Mouse (Mus musculus): ENCODE data around the gene Lcn12. TPM values are rescaled to one million over a fixed set of nuclear protein-coding genes. Genes with fewer than 3 reads are reported as not detected.

Lcn12 gene
- 0.33 TPM in 1 of 2 replicates, not detected in the other for polyA plus RNA-seq (2012; rRNA removed; ENCODE audit: low replicate concordance)

DNA sequence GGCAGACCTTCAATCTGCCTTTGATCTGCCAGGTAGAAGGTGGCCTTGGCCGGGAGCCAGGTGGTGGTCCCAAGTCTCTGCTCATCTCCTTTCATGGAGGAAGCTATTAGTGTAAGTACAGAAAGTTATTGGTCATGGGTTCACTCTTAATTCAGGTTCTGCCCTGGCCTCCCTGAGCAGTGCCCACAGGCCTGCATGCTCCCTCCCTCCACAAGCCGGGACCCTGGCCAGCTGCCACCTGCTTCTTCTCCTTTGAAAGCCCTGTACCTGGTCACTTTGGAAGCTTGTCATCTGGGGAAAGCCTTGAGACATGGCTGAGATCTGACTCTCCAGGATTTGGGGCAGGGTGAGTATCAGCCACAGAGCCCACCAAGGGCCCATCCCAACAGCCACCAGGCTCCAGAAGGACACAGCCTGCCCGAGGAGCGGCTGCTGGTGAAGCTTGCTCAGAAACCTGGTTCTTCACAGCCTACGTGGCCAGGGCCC, at the start of gene Lcn12:
Gene Lcn12, minus strand, starts transcription at position 436 of the 486 bp plus-strand sequence.

DNA sequence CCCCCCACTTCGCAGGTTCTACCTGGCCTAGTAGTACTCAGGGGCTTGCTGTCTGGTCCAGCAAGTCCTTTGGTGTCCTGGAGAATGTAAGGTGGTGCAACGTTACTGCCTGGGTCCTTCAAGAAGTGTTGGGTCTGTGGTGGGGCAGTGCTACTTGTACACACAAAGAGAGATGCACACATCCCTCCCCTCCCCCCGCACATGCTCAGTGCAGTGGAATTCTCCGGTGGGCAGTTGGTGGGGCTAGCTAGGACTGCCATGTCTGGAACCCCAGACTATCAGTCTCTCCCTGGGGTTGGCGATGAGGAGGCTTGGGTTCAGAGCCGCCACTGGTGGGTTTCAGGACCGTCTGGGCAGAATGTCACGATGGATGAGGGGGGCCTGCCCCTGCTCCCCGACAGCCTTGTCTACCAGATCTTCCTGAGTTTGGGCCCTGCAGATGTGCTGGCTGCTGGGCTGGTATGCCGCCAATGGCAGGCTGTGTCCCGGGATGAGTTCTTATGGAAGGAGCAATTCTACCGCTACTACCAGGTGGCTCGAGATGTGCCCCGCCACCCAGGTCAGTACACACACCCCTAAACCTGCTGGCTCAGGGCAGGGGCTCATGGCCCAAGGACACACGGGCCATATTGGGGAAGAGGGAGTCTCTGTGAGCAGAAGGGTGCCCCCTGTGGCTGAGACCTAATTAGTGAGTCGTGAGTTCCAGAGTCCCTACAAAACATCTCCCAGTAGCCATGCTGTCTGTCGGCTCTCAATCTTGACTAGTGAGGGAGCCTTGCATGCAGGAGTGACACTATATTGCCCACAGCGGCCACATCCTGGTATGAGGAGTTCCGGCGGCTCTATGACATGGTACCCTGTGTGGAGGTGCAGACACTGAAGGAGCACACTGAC, 8.1 kb upstream of the Lcn12 start, which contains the start of gene C8g:
Gene C8g, minus strand, starts transcription at position 127 of the 894 bp plus-strand sequence.

DNA sequence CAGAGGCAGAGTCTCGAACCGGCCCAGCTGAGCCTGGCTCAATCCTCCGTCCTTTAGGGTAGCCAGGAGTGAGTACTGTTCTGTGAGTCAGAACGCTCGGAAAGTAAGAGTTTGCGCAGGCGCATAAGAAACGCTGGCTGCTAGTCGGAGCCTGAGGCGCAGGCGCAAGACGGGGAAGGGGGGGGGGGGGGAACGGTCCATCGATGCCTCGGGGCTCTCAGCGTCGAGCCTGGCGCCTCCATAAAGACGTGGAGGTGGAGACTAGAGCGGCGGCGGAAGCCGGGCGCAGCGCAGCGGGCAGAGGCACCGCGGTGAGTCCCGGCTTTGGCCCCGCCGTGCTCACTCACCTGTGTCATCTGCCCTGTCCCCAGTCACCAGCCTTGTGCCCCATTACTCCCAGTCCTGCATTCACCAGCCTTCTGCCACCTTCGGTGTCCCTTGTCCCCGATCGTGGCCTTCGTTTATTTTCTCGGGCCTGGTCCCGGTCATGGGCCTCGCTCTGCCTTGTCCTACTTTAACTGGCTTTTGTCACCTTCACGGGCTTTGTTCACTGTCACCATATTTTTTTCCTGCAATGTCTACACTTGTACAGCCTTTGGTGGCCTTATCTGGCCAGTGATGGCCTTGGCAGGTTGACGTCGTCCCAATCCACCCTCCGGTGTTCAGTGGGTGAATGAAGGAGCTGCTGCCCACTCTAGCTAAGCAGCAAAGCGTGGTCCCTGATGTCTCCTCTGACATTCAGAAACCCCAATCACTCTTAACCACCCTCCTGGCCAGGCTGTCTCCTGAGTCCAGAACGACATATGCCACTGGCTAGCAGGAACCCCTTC, 7.1 kb upstream of the Lcn12 start, which contains the start of gene Fbxw5:
Gene Fbxw5, plus strand, starts transcription at position 175 of the 830 bp plus-strand sequence.

DNA sequence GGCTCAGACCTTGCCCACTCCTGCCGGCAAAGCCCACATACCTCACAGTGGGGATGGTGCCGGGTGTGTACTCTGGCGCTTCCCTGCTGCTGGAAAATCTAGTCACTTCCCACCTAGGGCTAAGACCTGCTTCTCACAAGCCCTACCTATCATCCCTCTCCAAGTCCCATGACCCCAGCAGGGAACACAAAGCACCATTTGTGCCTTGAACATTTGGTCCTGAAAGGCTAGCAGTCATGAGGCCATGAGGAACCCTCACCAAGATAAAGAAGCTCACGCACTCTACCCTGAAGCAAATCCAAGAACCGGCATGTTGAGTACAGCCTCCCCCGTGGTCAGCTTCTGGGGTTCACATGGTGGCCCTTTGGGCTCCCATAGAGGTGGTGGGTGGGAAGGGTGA, 23.7 kb downstream of the Lcn12 start, which contains the start of gene Ptgds:
Gene Ptgds, minus strand, starts transcription at position 78 of the 400 bp plus-strand sequence.

DNA sequence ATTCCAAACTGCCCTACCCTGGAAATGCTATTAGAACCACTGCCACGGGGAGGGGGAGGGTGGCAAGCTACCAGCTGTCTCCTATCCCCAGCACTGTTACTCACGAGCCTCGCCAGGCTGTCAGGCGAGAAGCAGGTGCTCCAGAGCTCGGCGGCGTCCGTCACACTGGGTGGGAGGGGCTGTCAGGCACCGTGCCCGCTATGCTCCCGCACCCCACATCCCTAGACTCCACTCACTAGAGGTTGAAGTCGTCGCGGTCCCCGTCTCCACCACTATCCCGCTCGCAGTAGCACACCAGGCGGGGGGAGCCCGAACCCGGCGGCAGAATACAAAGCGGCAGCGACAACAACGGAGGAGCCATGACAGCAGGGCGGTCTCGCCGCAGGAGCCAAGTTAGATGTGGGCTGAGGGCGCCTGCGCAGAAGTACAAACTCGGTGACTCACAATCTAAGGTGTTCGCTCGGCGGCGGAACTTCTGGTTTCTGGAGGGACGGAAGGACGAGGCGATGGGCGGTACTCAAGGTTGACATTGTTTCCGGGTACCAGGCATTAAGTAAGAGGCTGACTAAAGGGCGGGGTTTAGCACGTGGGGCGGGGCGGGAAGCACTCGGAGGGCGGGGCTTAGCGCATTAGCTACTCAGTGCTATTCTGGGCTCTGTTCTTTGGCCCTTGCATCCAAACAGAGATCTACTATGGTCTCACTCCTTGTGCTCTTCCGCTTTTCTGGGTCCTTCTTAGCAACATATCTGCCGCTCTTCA, 33.0 kb downstream of the Lcn12 start, which contains the start of gene Paxx:
Gene Paxx, minus strand, starts transcription at position 544 of the 759 bp plus-strand sequence.

DNA sequence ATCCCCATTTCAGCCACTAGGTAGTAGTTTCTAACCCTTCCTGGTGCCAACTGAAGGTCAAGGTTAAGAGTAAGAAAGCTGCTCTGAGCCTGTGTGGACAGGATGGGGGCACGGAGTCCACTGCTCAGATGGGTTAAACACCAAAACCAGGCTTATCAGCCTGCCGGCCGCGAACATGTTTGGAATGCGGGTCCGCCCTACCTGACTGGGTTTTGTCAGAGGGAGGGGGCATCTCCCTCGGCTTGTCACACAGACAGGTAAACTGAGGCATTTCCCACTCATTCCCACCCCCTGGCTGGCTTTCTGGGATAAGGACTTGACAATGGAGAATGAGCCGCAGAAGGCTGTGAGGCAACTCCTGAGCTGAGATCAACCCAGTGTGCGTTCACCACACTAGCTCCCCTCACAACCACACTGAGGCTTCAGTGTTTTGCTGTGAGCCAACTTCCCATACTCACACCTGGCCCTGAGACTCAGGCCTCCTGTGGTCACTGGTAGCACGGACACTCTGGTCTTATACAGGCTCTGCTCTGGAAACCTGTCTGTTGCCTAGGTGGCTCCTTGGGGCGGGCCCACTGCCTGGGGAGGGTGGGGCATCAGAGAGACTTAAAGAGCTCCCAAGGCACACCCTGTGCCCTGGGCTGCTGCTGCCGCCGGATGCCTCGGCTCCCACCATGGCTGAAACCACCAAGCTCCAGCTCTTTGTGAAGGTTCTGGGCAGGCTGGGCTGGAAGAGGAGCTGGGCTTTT, 37.3 kb downstream of the Lcn12 start, which contains the start of gene Clic3:
Gene Clic3, plus strand, starts transcription at position 634 of the 749 bp plus-strand sequence.

Other genes with a start within 250 kb of the Lcn12 start
- 15.6 and 27.5 TPM in 2 replicates for gene AL732309.1, start 247.0 kb downstream of the Lcn12 start, polyA plus RNA-seq (2012; rRNA removed; ENCODE audit: low replicate concordance)
- 57.1 and 66.0 TPM in 2 replicates for gene Tmem203, start 238.5 kb downstream of the Lcn12 start, polyA plus RNA-seq (2012; rRNA removed; ENCODE audit: low replicate concordance)
- gene Tprn, start 231.3 kb downstream of the Lcn12 start, polyA plus RNA-seq (2012; rRNA removed; ENCODE audit: low replicate concordance), result 11.4 and 33.2 TPM in 2 replicates
- gene Ssna1, start 221.5 kb downstream of the Lcn12 start, polyA plus RNA-seq (2012; rRNA removed; ENCODE audit: low replicate concordance), result 49.0 and 70.1 TPM in 2 replicates
- 155 and 178 TPM in 2 replicates for gene Anapc2, start 221.4 kb downstream of the Lcn12 start, polyA plus RNA-seq (2012; rRNA removed; ENCODE audit: low replicate concordance)
- gene Tmem210, start 205.8 kb downstream of the Lcn12 start, polyA plus RNA-seq (2012; rRNA removed; ENCODE audit: low replicate concordance), result not detected in 2 replicates
- 0.13 and 4.6 TPM in 2 replicates for gene Lrrc26, start 204.0 kb downstream of the Lcn12 start, polyA plus RNA-seq (2012; rRNA removed; ENCODE audit: low replicate concordance)
- 0.09 and 0.18 TPM in 2 replicates for gene Grin1, start 174.7 kb downstream of the Lcn12 start, polyA plus RNA-seq (2012; rRNA removed; ENCODE audit: low replicate concordance)
- gene Man1b1, start 161.6 kb downstream of the Lcn12 start, polyA plus RNA-seq (2012; rRNA removed; ENCODE audit: low replicate concordance), result 16.3 and 40.9 TPM in 2 replicates
- gene Dpp7, start 137.6 kb downstream of the Lcn12 start, polyA plus RNA-seq (2012; rRNA removed; ENCODE audit: low replicate concordance), result 61.1 and 76.0 TPM in 2 replicates
- 24.0 and 65.2 TPM in 2 replicates for gene Uap1l1, start 128.2 kb downstream of the Lcn12 start, polyA plus RNA-seq (2012; rRNA removed; ENCODE audit: low replicate concordance)
- 0.57 and 7.9 TPM in 2 replicates for gene Sapcd2, start 121.6 kb downstream of the Lcn12 start, polyA plus RNA-seq (2012; rRNA removed; ENCODE audit: low replicate concordance)
- 78.1 and 108 TPM in 2 replicates for gene Entpd2, start 98.0 kb downstream of the Lcn12 start, polyA plus RNA-seq (2012; rRNA removed; ENCODE audit: low replicate concordance)
- gene Npdc1, start 94.6 kb downstream of the Lcn12 start, polyA plus RNA-seq (2012; rRNA removed; ENCODE audit: low replicate concordance), result 272 and 300 TPM in 2 replicates
- 0.62 and 0.96 TPM in 2 replicates for gene Fut7, start 70.6 kb downstream of the Lcn12 start, polyA plus RNA-seq (2012; rRNA removed; ENCODE audit: low replicate concordance)
- 41.7 and 62.8 TPM in 2 replicates for gene Abca2, start 65.2 kb downstream of the Lcn12 start, polyA plus RNA-seq (2012; rRNA removed; ENCODE audit: low replicate concordance)
- 1.8 and 3.2 TPM in 2 replicates for gene Clic3, start 37.1 kb downstream of the Lcn12 start, polyA plus RNA-seq (2012; rRNA removed; ENCODE audit: low replicate concordance)
- 79.2 and 84.7 TPM in 2 replicates for gene Paxx, start 32.8 kb downstream of the Lcn12 start, polyA plus RNA-seq (2012; rRNA removed; ENCODE audit: low replicate concordance)
- gene Ptgds, start 23.9 kb downstream of the Lcn12 start, polyA plus RNA-seq (2012; rRNA removed; ENCODE audit: low replicate concordance), result 1.2 and 6.5 TPM in 2 replicates
- 27.6 and 47.3 TPM in 2 replicates for gene Fbxw5, start 6.8 kb upstream of the Lcn12 start, polyA plus RNA-seq (2012; rRNA removed; ENCODE audit: low replicate concordance)
- 5.9 and 7.9 TPM in 2 replicates for gene C8g, start 7.8 kb upstream of the Lcn12 start, polyA plus RNA-seq (2012; rRNA removed; ENCODE audit: low replicate concordance)
- gene Traf2, start 53.0 kb upstream of the Lcn12 start, polyA plus RNA-seq (2012; rRNA removed; ENCODE audit: low replicate concordance), result 13.9 and 22.5 TPM in 2 replicates
- gene Edf1, start 63.9 kb upstream of the Lcn12 start, polyA plus RNA-seq (2012; rRNA removed; ENCODE audit: low replicate concordance), result 127 and 142 TPM in 2 replicates
- 1.8 and 5.5 TPM in 2 replicates for gene Mamdc4, start 80.9 kb upstream of the Lcn12 start, polyA plus RNA-seq (2012; rRNA removed; ENCODE audit: low replicate concordance)
- gene Phpt1, start 81.3 kb upstream of the Lcn12 start, polyA plus RNA-seq (2012; rRNA removed; ENCODE audit: low replicate concordance), result 48.6 and 87.4 TPM in 2 replicates
- 0.37 and 2.6 TPM in 2 replicates for gene Ajm1, start 87.8 kb upstream of the Lcn12 start, polyA plus RNA-seq (2012; rRNA removed; ENCODE audit: low replicate concordance)
- gene Rabl6, start 114.6 kb upstream of the Lcn12 start, polyA plus RNA-seq (2012; rRNA removed; ENCODE audit: low replicate concordance), result 52.3 and 88.3 TPM in 2 replicates
- not detected in 2 replicates for gene Ccdc183, start 123.8 kb upstream of the Lcn12 start, polyA plus RNA-seq (2012; rRNA removed; ENCODE audit: low replicate concordance)
- gene Tmem141, start 128.1 kb upstream of the Lcn12 start, polyA plus RNA-seq (2012; rRNA removed; ENCODE audit: low replicate concordance), result 31.8 and 53.1 TPM in 2 replicates
- gene Fcna, start 134.1 kb upstream of the Lcn12 start, polyA plus RNA-seq (2012; rRNA removed; ENCODE audit: low replicate concordance), result 16.8 and 21.3 TPM in 2 replicates
- gene Lcn8, start 159.2 kb upstream of the Lcn12 start, polyA plus RNA-seq (2012; rRNA removed; ENCODE audit: low replicate concordance), result 0.64 and 5.5 TPM in 2 replicates
- 0.52 and 3.7 TPM in 2 replicates for gene Lcn5, start 164.0 kb upstream of the Lcn12 start, polyA plus RNA-seq (2012; rRNA removed; ENCODE audit: low replicate concordance)
- 0.78 TPM in 1 of 2 replicates, not detected in the other for gene Lcn6, start 182.9 kb upstream of the Lcn12 start, polyA plus RNA-seq (2012; rRNA removed; ENCODE audit: low replicate concordance)
- gene Lcn10, start 188.8 kb upstream of the Lcn12 start, polyA plus RNA-seq (2012; rRNA removed; ENCODE audit: low replicate concordance), result 0.24 and 0.62 TPM in 2 replicates
- gene Obp2a, start 206.1 kb upstream of the Lcn12 start, polyA plus RNA-seq (2012; rRNA removed; ENCODE audit: low replicate concordance), result not detected in 2 replicates
- 48.0 and 66.2 TPM in 2 replicates for gene Bmyc, start 212.8 kb upstream of the Lcn12 start, polyA plus RNA-seq (2012; rRNA removed; ENCODE audit: low replicate concordance)
- gene Obp2b, start 243.1 kb upstream of the Lcn12 start, polyA plus RNA-seq (2012; rRNA removed; ENCODE audit: low replicate concordance), result not detected in 2 replicates

Data from subcutaneous adipose tissue, adult 2 months (tissue).